Mouse (Mus musculus): ENCODE measurements at regions not wholly inside any gene's neighbourhood (a gene's known extent, or its start where the extent isn't known, plus 50 kb on each side); places are given as distances from the start of the nearest gene placed in this dataset.

DNA sequence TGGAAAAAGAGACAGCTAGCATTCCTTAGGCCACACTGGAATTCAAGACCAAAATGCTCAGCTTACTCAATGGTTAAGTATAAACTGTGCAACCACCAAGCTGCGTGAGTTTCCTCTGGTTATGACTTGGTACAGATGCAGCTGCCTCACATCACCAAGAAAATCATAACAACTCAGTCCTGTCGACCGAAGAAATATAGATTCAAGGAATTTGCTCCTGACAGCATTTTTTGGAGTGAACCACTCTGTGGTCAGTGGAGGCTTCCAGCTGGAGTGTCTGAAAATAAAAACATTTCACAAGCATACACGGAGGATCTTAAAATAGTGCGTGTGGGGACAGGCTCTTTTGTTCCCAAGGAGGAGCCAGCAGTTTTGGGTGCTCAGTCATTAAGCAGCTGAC is 253.8 kb downstream of the Bckdhb start:
- ATAC-seq (ENCODE audit: low FRiP score): no peak
- DNase-seq (ENCODE audit: low spot score): no peak
- Histone ChIP-seq H3K27ac (no peak overlapping the region), H3K36me3 (replicated peaks; ENCODE audit: control insufficient read depth, insufficient read depth) (no peaks in the 10 kb centered on the region), H3K4me2 (replicated peaks) (no peak overlapping the region), H3K4me3 (replicated peaks; ENCODE audit: low read length) (no peak overlapping the region), H3K27me3 (ENCODE audit: control insufficient read depth, insufficient read depth, low read length) (no peaks in the 10 kb centered on the region), H3K9me3 (ENCODE audit: control insufficient read depth, low read length) (peaks cover 7% of the 10 kb centered on the region; the same call in 1 of the 2 replicates), H3K4me1 (replicated peaks; ENCODE audit: control insufficient read depth, insufficient read depth, low read length) (no peaks in the 10 kb centered on the region), H3K9ac (no peak overlapping the region)
- 88% methylated on average over 5 of the region's 5 CpGs for WGBS

DNA sequence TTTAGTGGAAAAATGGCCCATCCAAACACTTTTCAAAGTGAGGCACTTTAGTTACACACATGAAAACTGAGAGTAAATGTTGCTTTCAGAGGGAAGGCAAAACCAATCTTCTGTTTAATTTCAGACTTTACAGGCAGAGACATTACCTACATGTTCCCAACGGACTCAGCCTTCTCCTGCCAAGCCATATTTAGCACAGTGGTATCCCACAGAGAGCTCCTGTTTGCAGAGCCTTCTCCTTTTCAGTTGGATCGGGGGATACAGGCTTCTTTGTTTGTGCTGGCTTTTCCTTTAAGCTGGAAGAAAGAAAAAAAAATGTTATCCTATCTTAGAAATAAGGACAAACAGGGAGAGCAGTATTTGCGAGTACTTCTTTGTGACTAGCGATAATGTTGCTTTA is 254.3 kb downstream of the Bckdhb start:
- Histone ChIP-seq H3K27me3 (ENCODE audit: control insufficient read depth, insufficient read depth, low read length) (no peaks in the 10 kb centered on the region), H3K9ac (no peak overlapping the region), H3K36me3 (replicated peaks; ENCODE audit: control insufficient read depth, insufficient read depth) (no peaks in the 10 kb centered on the region), H3K27ac (no peak overlapping the region), H3K4me1 (replicated peaks; ENCODE audit: control insufficient read depth, insufficient read depth, low read length) (no peaks in the 10 kb centered on the region), H3K4me3 (replicated peaks; ENCODE audit: low read length) (no peak overlapping the region), H3K4me2 (replicated peaks) (no peak overlapping the region), H3K9me3 (ENCODE audit: control insufficient read depth, low read length) (peaks cover 7% of the 10 kb centered on the region; the same call in 1 of the 2 replicates)
- ATAC-seq (ENCODE audit: low FRiP score): no peak
- DNase-seq (ENCODE audit: low spot score): no peak
- 54% methylated on average over 4 of the region's 4 CpGs for WGBS

DNA sequence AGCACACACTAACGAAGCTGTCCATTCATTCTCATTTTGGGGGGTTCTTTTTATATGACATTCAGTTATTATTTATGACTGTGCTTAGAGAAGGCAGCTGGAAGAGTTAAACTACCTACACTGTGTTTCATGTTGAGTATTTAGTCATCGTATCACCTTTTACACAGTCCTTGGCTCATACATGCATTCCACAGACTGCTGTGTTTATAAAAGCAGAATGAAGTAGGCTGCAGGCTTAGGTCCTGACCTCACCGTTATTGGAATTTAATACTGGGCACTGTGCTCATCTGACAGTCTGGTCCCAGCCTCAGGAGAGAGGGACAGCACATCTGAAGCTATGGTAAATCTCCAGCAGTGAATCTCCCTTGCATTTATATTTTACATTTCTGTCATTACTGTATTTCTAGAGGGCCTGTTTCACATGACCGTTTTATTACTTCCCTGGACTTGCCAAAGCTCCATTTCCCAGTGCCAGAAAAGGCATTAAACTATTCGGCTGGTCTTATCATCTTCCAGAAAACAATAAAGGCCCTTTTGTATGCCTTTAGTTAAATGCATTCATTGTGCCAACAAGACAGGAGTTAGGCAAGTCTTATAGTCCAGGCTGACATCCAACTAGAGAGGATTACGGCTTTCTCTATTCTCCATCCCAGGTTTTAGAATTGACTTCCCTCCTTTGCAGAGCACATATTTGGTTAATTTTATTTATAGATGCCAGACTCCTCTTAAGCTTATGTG is 258.9 kb downstream of the Bckdhb start:
- ATAC-seq (ENCODE audit: low FRiP score): no peak
- no peak overlapping the region for H3K4me3 ChIP-seq (replicated peaks; ENCODE audit: low read length)
- no peak overlapping the region for H3K27ac ChIP-seq
- WGBS: 65% methylated on average over 6 of the region's 6 CpGs
- no peak overlapping the region for H3K4me2 ChIP-seq (replicated peaks)
- no peaks in the 10 kb centered on the region for H3K4me1 ChIP-seq (replicated peaks; ENCODE audit: control insufficient read depth, insufficient read depth, low read length)
- no peak overlapping the region for H3K9ac ChIP-seq
- DNase-seq (ENCODE audit: low spot score): no peak
- H3K9me3 ChIP-seq (ENCODE audit: control insufficient read depth, low read length): peaks cover 3% of the 10 kb centered on the region; the same call in 1 of the 2 replicates
- H3K27me3 ChIP-seq (ENCODE audit: control insufficient read depth, insufficient read depth, low read length): no peaks in the 10 kb centered on the region
- H3K36me3 ChIP-seq (replicated peaks; ENCODE audit: control insufficient read depth, insufficient read depth): no peaks in the 10 kb centered on the region

DNA sequence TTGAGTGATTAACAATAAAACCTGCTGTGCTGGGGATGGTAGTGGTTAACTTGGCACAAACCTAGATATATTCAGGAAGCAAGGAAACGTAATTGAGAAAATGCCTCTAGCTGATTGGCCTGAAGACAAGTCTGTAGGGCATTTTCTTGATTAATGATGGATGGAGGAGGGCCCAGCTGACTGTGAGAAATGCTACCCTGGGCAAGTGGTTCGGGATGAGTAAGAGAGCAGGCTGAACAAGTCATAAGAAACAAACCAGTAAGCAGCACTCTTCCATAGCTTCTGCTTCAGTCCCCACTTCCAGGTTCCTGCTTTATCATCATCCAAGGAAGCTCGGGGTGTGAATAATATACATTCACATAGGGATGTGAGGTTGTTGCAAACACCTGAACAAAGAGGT is 262.6 kb downstream of the Bckdhb start:
- no peak for ATAC-seq (ENCODE audit: low FRiP score)
- WGBS: 72% methylated on average over 3 of the region's 3 CpGs
- H3K27ac ChIP-seq: no peak overlapping the region
- no peaks in the 10 kb centered on the region for H3K27me3 ChIP-seq (ENCODE audit: control insufficient read depth, insufficient read depth, low read length)
- no peaks in the 10 kb centered on the region for H3K9me3 ChIP-seq (ENCODE audit: control insufficient read depth, low read length)
- H3K36me3 ChIP-seq (replicated peaks; ENCODE audit: control insufficient read depth, insufficient read depth): no peaks in the 10 kb centered on the region
- no peak overlapping the region for H3K9ac ChIP-seq
- H3K4me1 ChIP-seq (replicated peaks; ENCODE audit: control insufficient read depth, insufficient read depth, low read length): no peaks in the 10 kb centered on the region
- no peak for DNase-seq (ENCODE audit: low spot score)
- H3K4me2 ChIP-seq (replicated peaks): no peak overlapping the region
- H3K4me3 ChIP-seq (replicated peaks; ENCODE audit: low read length): no peak overlapping the region

DNA sequence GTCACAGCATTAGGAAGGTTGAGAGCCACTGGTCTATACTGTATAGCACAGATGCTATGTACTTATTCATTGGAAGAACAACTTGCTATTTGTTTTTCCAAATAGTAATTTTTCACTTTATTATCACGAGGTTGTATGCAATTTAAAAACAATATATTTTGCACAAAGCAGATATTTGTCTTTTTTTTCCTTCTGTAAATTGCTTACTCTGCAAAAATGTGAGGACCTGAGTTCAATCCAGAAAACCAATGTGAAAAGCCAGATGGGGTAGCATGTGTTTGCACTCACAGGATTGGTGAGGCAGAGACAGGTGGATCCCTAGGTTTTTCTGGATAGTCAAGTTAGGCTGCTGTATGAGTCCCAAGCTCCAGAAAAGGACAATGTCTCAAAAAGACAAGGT is 268.5 kb downstream of the Bckdhb start:
- ATAC-seq (ENCODE audit: low FRiP score) (no peak), DNase-seq (ENCODE audit: low spot score) (no peak)
- Histone ChIP-seq H3K9ac (no peak overlapping the region), H3K4me1 (replicated peaks; ENCODE audit: control insufficient read depth, insufficient read depth, low read length) (no peaks in the 10 kb centered on the region), H3K4me2 (replicated peaks) (no peak overlapping the region), H3K27me3 (ENCODE audit: control insufficient read depth, insufficient read depth, low read length) (no peaks in the 10 kb centered on the region), H3K4me3 (replicated peaks; ENCODE audit: low read length) (no peak overlapping the region), H3K27ac (no peak overlapping the region), H3K9me3 (ENCODE audit: control insufficient read depth, low read length) (no peaks in the 10 kb centered on the region), H3K36me3 (replicated peaks; ENCODE audit: control insufficient read depth, insufficient read depth) (no peaks in the 10 kb centered on the region)
- WGBS: 70% methylated on average over 1 of the region's 1 CpGs

DNA sequence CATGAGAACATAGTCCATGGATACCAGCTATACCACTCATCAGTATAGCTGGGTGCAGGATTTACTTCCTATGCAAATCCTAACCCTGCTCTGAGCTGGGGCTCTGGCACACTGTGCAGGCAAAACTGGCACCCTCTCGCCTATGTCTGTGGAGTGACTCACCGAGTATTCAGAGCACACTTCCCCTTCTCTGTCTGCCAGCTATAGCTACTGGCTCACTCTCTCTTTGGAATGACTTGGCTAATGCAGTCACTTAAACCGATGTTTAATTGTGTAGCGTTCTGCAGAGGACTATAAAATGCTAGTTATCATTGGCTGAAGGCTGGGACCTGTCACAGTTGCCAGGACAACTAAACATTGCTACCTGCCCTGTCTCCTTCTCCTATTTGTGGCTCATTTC is 269.8 kb downstream of the Bckdhb start:
- Histone ChIP-seq H3K36me3 (replicated peaks; ENCODE audit: control insufficient read depth, insufficient read depth) (no peaks in the 10 kb centered on the region), H3K27me3 (ENCODE audit: control insufficient read depth, insufficient read depth, low read length) (no peaks in the 10 kb centered on the region), H3K4me1 (replicated peaks; ENCODE audit: control insufficient read depth, insufficient read depth, low read length) (no peaks in the 10 kb centered on the region), H3K4me2 (replicated peaks) (no peak overlapping the region), H3K9me3 (ENCODE audit: control insufficient read depth, low read length) (no peaks in the 10 kb centered on the region), H3K4me3 (replicated peaks; ENCODE audit: low read length) (no peak overlapping the region), H3K9ac (no peak overlapping the region), H3K27ac (no peak overlapping the region)
- DNase-seq (ENCODE audit: low spot score) (no peak), ATAC-seq (ENCODE audit: low FRiP score) (no peak)
- WGBS: 85% methylated on average over 4 of the region's 4 CpGs

DNA sequence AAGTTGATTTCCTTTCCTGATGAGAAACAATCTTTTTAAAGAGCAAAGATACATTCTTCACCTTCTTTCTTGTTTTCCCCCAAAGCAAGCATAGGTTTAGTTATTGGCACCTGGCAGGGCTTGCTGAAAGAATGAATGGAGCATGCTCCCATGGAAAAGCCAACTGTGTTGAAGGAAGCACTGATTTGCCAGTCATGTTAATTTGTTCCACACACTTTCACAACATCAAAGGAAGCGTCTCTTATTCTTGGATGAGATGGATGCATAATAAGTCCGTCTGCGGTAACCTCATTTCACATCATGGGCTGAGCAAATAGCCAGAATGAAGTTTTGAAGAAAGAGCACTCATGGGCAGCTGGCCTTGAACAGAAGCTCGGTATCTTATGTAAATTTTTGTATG is 270.4 kb downstream of the Bckdhb start:
- WGBS: 62% methylated on average over 4 of the region's 4 CpGs
- no peaks in the 10 kb centered on the region for H3K36me3 ChIP-seq (replicated peaks; ENCODE audit: control insufficient read depth, insufficient read depth)
- H3K4me2 ChIP-seq (replicated peaks): no peak overlapping the region
- ATAC-seq (ENCODE audit: low FRiP score) (no peak), DNase-seq (ENCODE audit: low spot score) (no peak)
- no peaks in the 10 kb centered on the region for H3K27me3 ChIP-seq (ENCODE audit: control insufficient read depth, insufficient read depth, low read length)
- H3K4me1 ChIP-seq (replicated peaks; ENCODE audit: control insufficient read depth, insufficient read depth, low read length): no peaks in the 10 kb centered on the region
- no peak overlapping the region for H3K9ac ChIP-seq
- H3K9me3 ChIP-seq (ENCODE audit: control insufficient read depth, low read length): no peaks in the 10 kb centered on the region
- no peak overlapping the region for H3K4me3 ChIP-seq (replicated peaks; ENCODE audit: low read length)
- H3K27ac ChIP-seq: no peak overlapping the region

DNA sequence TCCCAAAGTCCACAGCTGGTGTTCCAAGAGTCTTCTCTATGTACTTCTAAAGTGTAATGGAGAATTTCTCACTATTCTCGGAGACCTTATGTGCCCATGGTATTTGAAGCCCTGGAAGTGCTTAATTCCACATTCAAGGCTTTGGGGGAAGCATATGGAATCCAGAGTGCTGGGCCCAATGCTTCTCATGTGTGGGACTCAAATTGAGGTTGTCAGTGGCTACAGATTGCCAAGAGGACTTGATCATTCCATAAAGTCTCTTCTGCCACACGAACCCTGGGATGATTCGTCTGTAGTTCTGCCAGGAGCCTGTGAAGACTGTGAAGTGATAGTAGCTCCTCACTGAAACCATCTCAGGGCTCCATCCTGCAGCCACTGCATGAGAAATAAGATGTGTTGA is 275.3 kb downstream of the Bckdhb start:
- Histone ChIP-seq H3K4me2 (replicated peaks) (no peak overlapping the region), H3K9me3 (ENCODE audit: control insufficient read depth, low read length) (no peaks in the 10 kb centered on the region), H3K4me1 (replicated peaks; ENCODE audit: control insufficient read depth, insufficient read depth, low read length) (no peaks in the 10 kb centered on the region), H3K9ac (no peak overlapping the region), H3K27me3 (ENCODE audit: control insufficient read depth, insufficient read depth, low read length) (no peaks in the 10 kb centered on the region), H3K27ac (no peak overlapping the region), H3K4me3 (replicated peaks; ENCODE audit: low read length) (no peak overlapping the region), H3K36me3 (replicated peaks; ENCODE audit: control insufficient read depth, insufficient read depth) (no peaks in the 10 kb centered on the region)
- ATAC-seq (ENCODE audit: low FRiP score) (no peak), DNase-seq (ENCODE audit: low spot score) (no peak)
- 92% methylated on average over 3 of the region's 3 CpGs for WGBS

DNA sequence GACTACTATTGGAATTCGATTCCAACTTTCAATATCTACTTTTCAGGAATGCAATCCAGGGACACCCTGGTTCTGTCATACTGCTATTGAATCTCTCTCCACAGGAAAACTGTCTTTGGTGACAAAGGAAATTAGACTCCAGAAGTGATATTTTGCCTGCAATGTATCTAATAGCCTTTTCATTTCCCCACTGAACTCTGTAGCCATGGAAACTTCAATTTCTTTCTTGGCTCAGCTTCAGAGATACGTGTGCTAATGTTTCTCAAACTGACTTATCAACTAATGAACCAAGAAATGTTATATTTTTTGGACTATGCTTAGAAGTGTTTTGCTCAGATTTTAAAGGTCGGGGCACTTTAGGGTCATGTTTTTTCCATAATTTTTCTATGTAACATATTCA is 279.1 kb downstream of the Bckdhb start:
- no peak overlapping the region for H3K4me2 ChIP-seq (replicated peaks)
- H3K27me3 ChIP-seq (ENCODE audit: control insufficient read depth, insufficient read depth, low read length): no peaks in the 10 kb centered on the region
- no peak overlapping the region for H3K4me3 ChIP-seq (replicated peaks; ENCODE audit: low read length)
- no peak overlapping the region for H3K9ac ChIP-seq
- 73% methylated on average over 3 of the region's 3 CpGs for WGBS
- H3K9me3 ChIP-seq (ENCODE audit: control insufficient read depth, low read length): no peaks in the 10 kb centered on the region
- no peak overlapping the region for H3K27ac ChIP-seq
- no peaks in the 10 kb centered on the region for H3K36me3 ChIP-seq (replicated peaks; ENCODE audit: control insufficient read depth, insufficient read depth)
- no peak for ATAC-seq (ENCODE audit: low FRiP score)
- no peaks in the 10 kb centered on the region for H3K4me1 ChIP-seq (replicated peaks; ENCODE audit: control insufficient read depth, insufficient read depth, low read length)
- peak; percentile 38 for DNase-seq (ENCODE audit: low spot score)

DNA sequence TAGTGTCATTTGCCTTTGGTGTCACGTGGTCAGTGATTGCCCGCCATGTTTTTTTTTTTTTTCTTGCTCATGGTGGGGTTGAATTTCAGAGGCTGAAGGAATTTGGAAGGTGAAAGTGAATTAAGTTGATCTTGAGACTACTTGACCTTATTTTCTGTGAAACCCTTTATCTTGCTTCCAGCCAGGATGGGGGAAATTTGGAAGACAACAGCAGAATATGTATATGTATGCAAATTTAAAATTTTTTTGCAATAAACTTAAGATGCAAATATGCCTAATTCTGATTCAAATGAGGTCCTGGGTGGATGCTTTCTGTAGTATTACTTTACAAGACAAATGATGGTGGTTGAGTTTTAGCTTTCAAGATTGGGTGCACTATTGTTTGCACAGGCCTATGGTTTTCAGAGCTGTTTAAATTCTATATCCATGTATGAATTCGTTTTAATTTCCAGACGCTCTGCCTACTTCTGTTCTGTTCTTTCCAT is 315.6 kb downstream of the Bckdhb start:
- H3K27me3 ChIP-seq (ENCODE audit: control insufficient read depth, insufficient read depth, low read length): no peaks in the 10 kb centered on the region
- no peak overlapping the region for H3K27ac ChIP-seq
- no peak overlapping the region for H3K4me2 ChIP-seq (replicated peaks)
- ATAC-seq (ENCODE audit: low FRiP score) (no peak), DNase-seq (ENCODE audit: low spot score) (no peak)
- no peaks in the 10 kb centered on the region for H3K9me3 ChIP-seq (ENCODE audit: control insufficient read depth, low read length)
- no peaks in the 10 kb centered on the region for H3K4me1 ChIP-seq (replicated peaks; ENCODE audit: control insufficient read depth, insufficient read depth, low read length)
- 90% methylated on average over 4 of the region's 4 CpGs for WGBS
- H3K4me3 ChIP-seq (replicated peaks; ENCODE audit: low read length): no peak overlapping the region
- no peak overlapping the region for H3K9ac ChIP-seq
- no peaks in the 10 kb centered on the region for H3K36me3 ChIP-seq (replicated peaks; ENCODE audit: control insufficient read depth, insufficient read depth)
